Mouse (Mus musculus): Measurements from ENCODE around the gene Mrps27. TPM values are rescaled to one million over a fixed set of nuclear protein-coding genes. Genes with fewer than 3 reads are reported as not detected.
A peak's percentile ranks its signal among the peaks of the same experiment; 100 is the strongest.

Mrps27 gene
- polyA plus RNA-seq, 1 experiment, result 28.0 TPM

DNA sequence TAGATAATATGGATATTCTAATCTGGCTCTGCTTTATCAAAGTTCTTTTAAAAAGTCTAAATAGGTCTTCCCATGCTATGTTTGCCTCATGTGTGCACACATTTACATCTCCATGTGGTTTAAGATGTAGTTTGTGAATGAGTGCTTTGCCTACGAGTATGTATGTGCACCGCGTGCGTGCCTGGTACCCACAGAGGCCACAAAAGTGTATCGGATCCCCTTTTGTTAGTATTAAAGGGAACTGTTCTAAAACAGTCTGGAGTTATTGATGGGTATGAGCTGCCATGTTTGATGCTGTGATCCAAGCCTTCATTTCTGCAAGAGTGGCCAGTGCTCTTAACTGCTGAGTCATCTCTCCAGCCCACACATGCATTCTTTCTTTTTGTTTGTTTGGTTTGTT, 26.7 kb downstream of the Mrps27 start:
- TF ChIP-seq CTCF (IDR thresholded peaks at IDR 0.05; ENCODE audit: borderline replicate concordance, extremely low read depth, insufficient read depth, insufficient read length) (no peak), POLR2A (IDR thresholded peaks at IDR 0.05; ENCODE audit: borderline replicate concordance, extremely low read depth, insufficient read depth, insufficient read length, poor library complexity, severe bottlenecking) (no peak)

DNA sequence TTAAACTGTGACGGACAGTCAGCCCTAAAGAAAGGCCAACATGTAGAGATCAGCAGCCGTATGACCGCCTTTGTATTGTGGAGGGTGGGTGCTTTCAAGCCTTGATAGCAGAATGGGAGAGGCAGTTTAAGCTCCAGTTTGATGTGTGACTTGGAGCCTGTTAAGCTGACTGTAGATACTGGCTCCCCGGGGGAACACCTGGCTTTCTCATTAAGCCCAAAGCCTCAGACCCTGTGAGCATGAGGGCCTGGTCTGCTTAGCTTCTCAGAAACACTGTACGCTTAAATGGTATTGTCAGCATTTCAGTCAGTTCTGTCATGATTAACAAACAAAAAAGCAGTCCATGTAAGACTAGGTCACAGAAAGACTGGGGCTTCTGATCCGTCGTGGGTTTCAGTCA, 29.1 kb downstream of the Mrps27 start:
- TF ChIP-seq CTCF (IDR thresholded peaks at IDR 0.05; ENCODE audit: borderline replicate concordance, extremely low read depth, insufficient read depth, insufficient read length), result no peak
- DNase-seq (ENCODE audit: low read depth), result no peak

More for the DNA sequence above, 26.7 kb downstream of the Mrps27 start:
- DNase-seq (ENCODE audit: low read depth), result no peak

DNA sequence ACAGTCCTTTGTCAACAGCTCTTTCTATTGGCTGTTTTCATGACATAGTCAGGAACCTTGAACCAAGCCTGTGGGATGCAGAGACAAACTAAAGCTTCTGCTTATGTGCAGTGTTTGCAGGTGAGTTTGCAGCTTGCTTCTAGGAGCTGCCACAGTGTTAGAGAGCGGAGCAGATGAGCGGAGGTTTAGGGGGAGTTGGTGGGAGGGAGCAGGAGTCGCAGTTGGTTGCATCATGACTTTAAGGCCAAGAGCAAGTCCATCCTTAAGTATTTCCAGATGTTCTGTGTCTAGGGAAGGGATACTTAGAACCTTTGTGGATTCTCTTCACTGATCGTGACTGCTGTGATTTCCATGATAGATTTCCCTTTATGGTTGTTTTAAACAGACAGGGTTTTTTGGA, 29.6 kb downstream of the Mrps27 start:
- no peak for TF ChIP-seq POLR2A (IDR thresholded peaks at IDR 0.05; ENCODE audit: borderline replicate concordance, extremely low read depth, insufficient read depth, insufficient read length, poor library complexity, severe bottlenecking)
- no peak for TF ChIP-seq CTCF (IDR thresholded peaks at IDR 0.05; ENCODE audit: borderline replicate concordance, extremely low read depth, insufficient read depth, insufficient read length)
- no peak for DNase-seq (ENCODE audit: low read depth)

DNA sequence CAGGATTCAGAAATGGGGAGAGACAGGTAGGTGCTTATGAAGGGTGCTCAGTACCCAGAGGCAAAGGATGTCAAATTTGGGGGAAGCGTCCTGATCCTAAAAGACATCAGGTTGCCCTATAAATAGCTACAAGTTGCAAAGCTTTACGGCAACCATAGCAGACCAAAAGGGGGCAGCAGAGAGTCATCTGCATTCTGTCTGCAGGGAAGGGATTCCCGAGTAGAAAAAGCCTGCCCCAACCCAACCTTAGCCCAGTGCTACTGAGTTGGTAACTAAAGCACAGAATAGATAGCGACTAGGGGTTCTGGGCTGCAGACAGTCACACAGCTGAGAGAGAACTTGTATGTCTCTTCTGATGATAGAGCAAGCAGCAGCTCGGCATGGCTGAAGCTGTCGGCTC, 31.0 kb downstream of the Mrps27 start:
- DNase-seq (ENCODE audit: low read depth), result peak; percentile 91
- TF ChIP-seq CTCF (IDR thresholded peaks at IDR 0.05; ENCODE audit: borderline replicate concordance, extremely low read depth, insufficient read depth, insufficient read length) (peak; percentile 90), POLR2A (IDR thresholded peaks at IDR 0.05; ENCODE audit: borderline replicate concordance, extremely low read depth, insufficient read depth, insufficient read length, poor library complexity, severe bottlenecking) (no peak)

DNA sequence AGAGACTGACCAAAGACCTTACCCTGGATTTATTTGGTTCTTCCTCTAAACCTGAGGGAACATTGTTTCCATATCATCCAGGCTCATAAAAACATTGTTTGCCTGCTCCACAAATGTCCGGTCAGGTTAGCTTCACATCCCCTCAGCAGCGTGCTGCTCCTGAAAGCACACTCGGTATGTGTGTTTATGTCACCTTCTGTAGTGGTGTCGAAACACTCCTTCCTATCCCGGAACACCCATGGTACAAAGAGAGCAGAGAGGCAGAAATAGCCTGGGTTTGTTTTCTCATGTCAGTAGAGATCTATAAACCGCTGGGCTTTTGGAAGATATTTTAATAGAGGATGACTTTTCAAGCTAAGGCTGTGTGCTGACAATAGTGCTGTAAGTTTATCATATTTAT, 32.5 kb downstream of the Mrps27 start:
- TF ChIP-seq CTCF (IDR thresholded peaks at IDR 0.05; ENCODE audit: borderline replicate concordance, extremely low read depth, insufficient read depth, insufficient read length), result no peak
- TF ChIP-seq POLR2A (IDR thresholded peaks at IDR 0.05; ENCODE audit: borderline replicate concordance, extremely low read depth, insufficient read depth, insufficient read length, poor library complexity, severe bottlenecking), result no peak
- no peak for DNase-seq (ENCODE audit: low read depth)

DNA sequence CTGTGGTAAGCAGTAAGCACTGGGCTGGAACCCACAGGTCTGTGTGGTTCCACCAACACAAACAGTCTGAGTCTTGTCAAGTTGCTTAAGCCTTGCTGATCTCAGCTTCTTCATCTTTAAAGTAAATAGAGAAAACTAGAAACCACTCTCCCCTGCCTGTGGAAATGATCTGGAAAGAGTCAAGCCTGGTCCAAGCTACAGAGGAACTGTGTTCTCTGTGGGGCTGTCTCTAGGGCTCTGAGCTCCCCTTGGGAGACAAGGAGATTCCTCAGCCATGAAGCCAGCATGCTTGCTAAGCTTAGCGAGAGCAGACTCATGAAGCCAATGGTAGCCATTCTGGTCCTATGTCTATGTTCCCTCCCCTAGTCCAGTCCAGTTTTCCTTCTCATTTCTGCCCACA, 33.6 kb downstream of the Mrps27 start:
- DNase-seq (ENCODE audit: low read depth), result no peak
- no peak for TF ChIP-seq POLR2A (IDR thresholded peaks at IDR 0.05; ENCODE audit: borderline replicate concordance, extremely low read depth, insufficient read depth, insufficient read length, poor library complexity, severe bottlenecking)
- no peak for TF ChIP-seq CTCF (IDR thresholded peaks at IDR 0.05; ENCODE audit: borderline replicate concordance, extremely low read depth, insufficient read depth, insufficient read length)

DNA sequence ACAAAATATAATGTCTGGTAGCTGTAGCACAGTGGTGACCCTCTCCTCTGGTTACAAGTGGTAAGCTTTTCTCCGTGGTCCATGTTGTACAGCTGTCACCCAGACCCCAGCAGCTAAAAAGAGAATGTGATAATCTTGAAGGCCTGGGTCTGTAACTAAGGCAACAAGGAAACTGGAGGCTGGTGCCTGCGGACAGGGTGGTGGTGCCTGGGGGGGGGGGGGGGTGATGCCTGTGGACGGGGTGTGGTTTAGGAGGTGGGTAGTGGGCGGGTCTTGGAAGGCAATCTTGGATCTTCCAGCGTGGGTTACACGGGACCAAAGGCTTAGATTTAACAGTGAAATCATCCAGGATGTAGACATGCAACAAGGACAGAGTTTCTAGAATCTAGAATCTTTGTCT, 37.8 kb downstream of the Mrps27 start:
- DNase-seq (ENCODE audit: low read depth), result no peak
- TF ChIP-seq POLR2A (IDR thresholded peaks at IDR 0.05; ENCODE audit: borderline replicate concordance, extremely low read depth, insufficient read depth, insufficient read length, poor library complexity, severe bottlenecking) (no peak), CTCF (IDR thresholded peaks at IDR 0.05; ENCODE audit: borderline replicate concordance, extremely low read depth, insufficient read depth, insufficient read length) (no peak)

DNA sequence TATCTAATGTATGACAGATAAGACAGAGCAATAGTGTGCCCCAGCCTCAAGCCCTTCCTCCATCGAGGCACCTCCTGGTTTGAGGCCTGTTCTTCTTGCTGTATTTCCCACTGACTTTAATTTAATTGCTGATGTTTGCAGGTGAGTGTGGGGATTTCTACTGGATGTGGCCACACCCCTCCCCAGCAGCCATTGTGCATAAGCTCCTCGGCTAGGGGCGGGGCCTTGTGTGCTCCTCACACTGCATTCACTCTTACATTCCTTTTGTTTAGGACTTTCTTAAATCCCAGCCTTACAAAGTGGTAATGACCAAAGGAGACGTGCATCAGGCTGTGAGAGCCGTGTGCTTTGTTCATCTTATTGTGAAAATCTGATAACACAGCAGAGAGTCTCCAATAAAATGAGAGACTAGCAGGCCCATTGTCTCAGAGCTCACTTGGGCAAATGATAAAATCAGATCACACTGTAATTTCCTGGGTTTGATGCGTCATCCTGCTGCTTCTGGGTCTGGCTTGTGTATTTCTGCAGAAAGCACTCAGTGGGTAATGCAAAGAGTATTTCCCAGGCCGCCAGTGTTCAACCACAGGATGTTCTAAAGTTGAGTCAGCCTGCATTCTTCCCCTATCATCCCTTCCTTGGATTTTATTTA, 40.1 kb downstream of the Mrps27 start:
- no peak for DNase-seq (ENCODE audit: low read depth)
- TF ChIP-seq CTCF (IDR thresholded peaks at IDR 0.05; ENCODE audit: borderline replicate concordance, extremely low read depth, insufficient read depth, insufficient read length) (no peak), POLR2A (IDR thresholded peaks at IDR 0.05; ENCODE audit: borderline replicate concordance, extremely low read depth, insufficient read depth, insufficient read length, poor library complexity, severe bottlenecking) (no peak)

DNA sequence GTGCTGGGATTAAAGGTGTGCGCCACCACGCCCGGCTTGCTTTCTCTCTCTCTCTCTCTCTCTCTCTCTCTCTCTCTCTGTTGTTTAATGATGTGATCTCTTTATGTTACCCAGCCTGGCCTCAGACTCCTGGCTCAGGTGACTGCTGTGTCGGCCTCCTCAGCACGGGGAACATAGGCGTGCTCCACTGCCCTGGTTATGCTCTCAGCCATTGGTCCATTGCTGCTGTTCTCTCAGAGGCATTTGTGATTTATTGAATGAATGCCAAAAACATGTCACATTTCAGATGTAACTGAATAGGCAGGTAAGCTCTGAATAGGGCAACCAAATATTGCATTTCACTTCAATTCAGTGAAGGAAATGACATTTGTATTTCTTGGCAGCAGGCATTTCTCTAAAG, 41.3 kb downstream of the Mrps27 start:
- no peak for DNase-seq (ENCODE audit: low read depth)
- no peak for TF ChIP-seq POLR2A (IDR thresholded peaks at IDR 0.05; ENCODE audit: borderline replicate concordance, extremely low read depth, insufficient read depth, insufficient read length, poor library complexity, severe bottlenecking)
- no peak for TF ChIP-seq CTCF (IDR thresholded peaks at IDR 0.05; ENCODE audit: borderline replicate concordance, extremely low read depth, insufficient read depth, insufficient read length)

DNA sequence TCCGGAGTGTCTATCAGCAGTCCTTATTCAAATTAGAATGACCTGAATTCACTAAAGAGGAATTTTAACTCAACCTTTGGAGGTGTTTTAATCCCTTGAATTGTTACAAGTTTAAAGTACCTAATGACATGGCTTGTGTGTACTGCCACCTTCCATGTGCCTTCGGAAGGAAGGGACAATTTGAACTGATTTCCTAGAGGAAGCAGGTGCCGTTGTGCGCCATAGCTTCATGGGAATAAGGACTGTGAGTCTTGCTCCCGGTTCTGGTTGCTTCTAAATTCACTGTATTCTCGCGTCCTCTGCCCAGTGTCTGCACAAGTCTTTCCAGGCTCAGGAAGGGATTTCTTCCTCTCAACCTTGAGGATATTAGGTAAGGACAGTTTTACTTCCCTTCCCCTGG, 41.8 kb downstream of the Mrps27 start:
- no peak for TF ChIP-seq CTCF (IDR thresholded peaks at IDR 0.05; ENCODE audit: borderline replicate concordance, extremely low read depth, insufficient read depth, insufficient read length)
- DNase-seq (ENCODE audit: low read depth), result no peak

DNA sequence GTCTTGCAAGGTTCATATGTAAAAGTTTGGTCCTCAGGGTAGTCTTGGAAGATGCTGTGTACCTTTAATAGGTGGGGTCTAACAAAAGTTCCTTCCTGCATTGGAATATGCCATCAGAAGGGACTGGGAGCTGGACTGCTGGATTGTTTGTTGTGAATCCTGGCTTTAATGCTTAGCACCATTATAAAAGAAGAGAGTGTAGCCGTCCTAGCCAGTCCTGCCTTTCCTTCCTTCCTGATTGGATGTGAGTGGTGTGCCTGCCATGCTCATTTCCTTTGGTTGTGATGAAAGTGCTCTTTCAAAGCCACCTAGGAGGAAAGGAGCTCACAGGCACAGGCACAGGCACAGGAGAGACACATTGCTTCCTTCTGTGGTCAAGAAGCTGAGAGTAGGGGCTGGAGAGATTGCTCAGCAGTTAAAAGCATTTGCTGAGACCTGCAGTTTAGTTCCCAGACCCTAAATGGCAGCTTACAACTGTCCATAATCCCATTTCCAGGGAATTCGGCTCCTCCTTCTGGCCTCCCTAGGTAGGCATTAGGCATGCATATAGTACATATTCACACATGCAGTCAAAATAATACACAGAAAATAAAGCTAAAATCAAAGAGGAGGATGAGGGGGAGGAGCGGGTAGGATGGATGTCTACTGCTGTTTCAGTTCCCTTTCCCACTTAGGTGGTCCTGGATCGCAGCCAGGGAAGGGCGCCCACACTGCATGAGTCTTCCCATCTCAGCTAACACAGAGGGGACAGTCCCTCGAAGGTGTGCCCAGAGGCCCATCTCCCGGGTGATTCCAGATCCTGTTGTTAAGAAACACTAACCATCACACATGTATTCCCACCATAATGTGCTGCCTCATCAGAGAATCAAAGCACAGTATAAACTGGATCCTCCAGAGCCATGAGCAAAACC, 43.6 kb downstream of the Mrps27 start:
- no peak for DNase-seq (ENCODE audit: low read depth)
- TF ChIP-seq CTCF (IDR thresholded peaks at IDR 0.05; ENCODE audit: borderline replicate concordance, extremely low read depth, insufficient read depth, insufficient read length) (no peak), POLR2A (IDR thresholded peaks at IDR 0.05; ENCODE audit: borderline replicate concordance, extremely low read depth, insufficient read depth, insufficient read length, poor library complexity, severe bottlenecking) (no peak)

DNA sequence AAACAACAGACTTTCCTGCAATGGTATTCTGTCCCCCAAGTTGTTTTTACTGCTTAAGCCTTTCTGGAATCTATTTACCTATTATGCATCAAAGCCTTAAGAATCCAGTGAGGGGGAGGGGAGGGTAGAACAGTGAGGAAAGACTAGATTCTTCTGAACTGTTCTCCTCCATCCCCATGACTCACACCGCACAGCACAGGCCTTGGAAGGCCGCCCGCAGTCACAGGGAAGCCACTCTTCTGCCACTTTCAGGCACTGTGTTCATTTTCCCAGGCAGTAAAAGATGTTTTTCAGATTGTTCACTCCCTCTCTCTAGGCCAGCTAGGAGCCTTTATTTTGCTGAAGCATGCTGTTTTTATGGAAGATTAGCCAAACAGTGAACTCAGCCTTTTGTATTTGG, 46.8 kb downstream of the Mrps27 start:
- TF ChIP-seq POLR2A (IDR thresholded peaks at IDR 0.05; ENCODE audit: borderline replicate concordance, extremely low read depth, insufficient read depth, insufficient read length, poor library complexity, severe bottlenecking), result no peak
- peak; percentile 73 for DNase-seq (ENCODE audit: low read depth)

Data from brain, embryonic 14.5 days (tissue).